Mouse (Mus musculus) frontal cortex, adult (tissue): ENCODE results near the gene Rad51b.

Experiments used
- ATAC-seq: cut with Nextera tagmentation; 2 replicates; pipeline ENCODE4 v1.9.2; 2017; ENCODE audit warnings: mild to moderate bottlenecking, moderate library complexity, mixed read lengths; ENCODE audit not compliant: low TSS enrichment

The Rad51b gene

GRCm38 (mm10) chr12:79613846-79614582, 316.9 kb downstream of the Rad51b start:
- no peak for ATAC-seq

GRCm38 (mm10) chr12:79614583-79614953, 317.5 kb downstream of the Rad51b start:
- ATAC-seq: no peak

- ATAC-seq: no peak
Observed at GRCm38 (mm10) chr12:79615717-79616316, 318.7 kb downstream of the Rad51b start.

GRCm38 (mm10) chr12:79619009-79619408, 321.9 kb downstream of the Rad51b start:
- no peak for ATAC-seq

- no peak for ATAC-seq
Observed at GRCm38 (mm10) chr12:79620693-79621092, 323.6 kb downstream of the Rad51b start.

- ATAC-seq: no peak
Observed at GRCm38 (mm10) chr12:79623308-79623707, 326.2 kb downstream of the Rad51b start.

GRCm38 (mm10) chr12:79625699-79626554, 328.8 kb downstream of the Rad51b start:
- ATAC-seq: no peak

- no peak for ATAC-seq
Observed at GRCm38 (mm10) chr12:79626555-79627080, 329.5 kb downstream of the Rad51b start.

- no peak for ATAC-seq
Observed at GRCm38 (mm10) chr12:79627351-79628120, 330.5 kb downstream of the Rad51b start.

GRCm38 (mm10) chr12:79628121-79628774, 331.2 kb downstream of the Rad51b start:
- ATAC-seq: no peak

- no peak for ATAC-seq
Observed at GRCm38 (mm10) chr12:79629945-79630850, 333.1 kb downstream of the Rad51b start.

GRCm38 (mm10) chr12:79633458-79634106, 336.5 kb downstream of the Rad51b start:
- ATAC-seq: no peak

GRCm38 (mm10) chr12:79641570-79642285, 344.6 kb downstream of the Rad51b start:
- ATAC-seq: no peak

- no peak for ATAC-seq
Observed at GRCm38 (mm10) chr12:79642715-79643114, 345.6 kb downstream of the Rad51b start.

- ATAC-seq: no peak
Observed at GRCm38 (mm10) chr12:79645656-79646055, 348.6 kb downstream of the Rad51b start.

GRCm38 (mm10) chr12:79646646-79647164, 349.6 kb downstream of the Rad51b start:
- no peak for ATAC-seq

- no peak for ATAC-seq
Observed at GRCm38 (mm10) chr12:79647382-79647781, 350.3 kb downstream of the Rad51b start.

- no peak for ATAC-seq
Observed at GRCm38 (mm10) chr12:79647976-79648375, 350.9 kb downstream of the Rad51b start.
